Mouse (Mus musculus): Measurements from ENCODE around the gene Rhou.

- TF ChIP-seq CTCF (IDR thresholded peaks at IDR 0.05; ENCODE audit: low read depth) (no peak), EP300 (IDR thresholded peaks at IDR 0.05; ENCODE audit: low read depth) (no peak)
Observed at GRCm38 (mm10) chr8:123684806-123685205, 31.1 kb downstream of the Rhou start.

Data from liver, embryonic 14.5 days (tissue).